Mouse (Mus musculus) cortical plate, adult 2 months (tissue): Measurements from ENCODE around the gene Dbi. TPM values are rescaled to one million over a fixed set of nuclear protein-coding genes. Genes with fewer than 3 reads are reported as not detected.

Experiments used
- H3K27ac ChIP-seq: fragments of 200-500 bp; 2 replicates; pipeline ENCODE4 v1.5.1; 2012; ENCODE audit warnings: low read length, control low read depth, inconsistent platforms; ENCODE audit not compliant: insufficient read depth
- H3K4me1 ChIP-seq: fragments of 200-500 bp; 2 replicates; pipeline ENCODE4 v1.6.1; 2011; ENCODE audit warnings: low read length; ENCODE audit not compliant: control insufficient read depth, insufficient read depth
- H3K4me3 ChIP-seq: fragments of 200-500 bp; 2 replicates; pipeline ENCODE4 v1.5.1; 2011; ENCODE audit warnings: mild to moderate bottlenecking, low read length, control low read depth; ENCODE audit not compliant: insufficient read depth
- CTCF ChIP-seq: fragments of 200-500 bp; IDR thresholded peaks from 2 replicates; pipeline ENCODE4 v1.5.1; 2011; ENCODE audit warnings: mild to moderate bottlenecking, control low read depth, low read length; ENCODE audit not compliant: insufficient read depth; ENCODE audit errors: extremely low read depth
- POLR2A ChIP-seq: fragments of 200-500 bp; IDR thresholded peaks from 2 replicates; pipeline ENCODE4 v1.6.1; 2011; ENCODE audit warnings: mild to moderate bottlenecking, low read length, control low read depth; ENCODE audit not compliant: insufficient read depth; ENCODE audit errors: extremely low read depth
- polyA plus RNA-seq: library from polyadenylated mRNA; depleted of rRNA; stranded (reverse); fragments of >200 nt; gene quantifications from 2 replicates; pipeline ENCODE4 v1.2.3, GENCODE M21; 2012

Dbi gene
- polyA plus RNA-seq, 1 experiment = 579 TPM

GRCm38 (mm10) chr1:120089180-120089579 is 31.7 kb downstream of the Dbi start:
- no peak overlapping the region for H3K27ac ChIP-seq
- no peaks in the 10 kb centered on the region for H3K4me1 ChIP-seq
- no peak overlapping the region for H3K4me3 ChIP-seq
- TF ChIP-seq CTCF = no peak
- no peak for TF ChIP-seq POLR2A

- Histone ChIP-seq H3K4me3 (no peak overlapping the region), H3K27ac (no peak overlapping the region), H3K4me1 (no peaks in the 10 kb centered on the region)
- TF ChIP-seq CTCF (no peak), POLR2A (no peak)
Measured at GRCm38 (mm10) chr1:120086644-120087043, 34.2 kb downstream of the Dbi start.

GRCm38 (mm10) chr1:120085696-120086095 is 35.2 kb downstream of the Dbi start:
- Histone ChIP-seq H3K4me1 (no peaks in the 10 kb centered on the region), H3K4me3 (no peak overlapping the region), H3K27ac (no peak overlapping the region)
- TF ChIP-seq POLR2A (no peak), CTCF (no peak)

GRCm38 (mm10) chr1:120083921-120084517 is 36.9 kb downstream of the Dbi start:
- TF ChIP-seq CTCF = no peak
- TF ChIP-seq POLR2A = no peak
- H3K4me3 ChIP-seq = no peak overlapping the region

GRCm38 (mm10) chr1:120082957-120083585 is 37.8 kb downstream of the Dbi start:
- TF ChIP-seq POLR2A (no peak), CTCF (no peak)
- Histone ChIP-seq H3K4me1 (no peaks in the 10 kb centered on the region), H3K27ac (no peak overlapping the region), H3K4me3 (no peak overlapping the region)

More at GRCm38 (mm10) chr1:120083921-120084517, 36.9 kb downstream of the Dbi start:
- H3K4me1 ChIP-seq = no peaks in the 10 kb centered on the region
- no peak overlapping the region for H3K27ac ChIP-seq

GRCm38 (mm10) chr1:120080632-120081031 is 40.2 kb downstream of the Dbi start:
- Histone ChIP-seq H3K27ac (no peak overlapping the region), H3K4me1 (no peaks in the 10 kb centered on the region), H3K4me3 (no peak overlapping the region)
- no peak for TF ChIP-seq POLR2A
- TF ChIP-seq CTCF = no peak

- no peak for TF ChIP-seq CTCF
- no peak for TF ChIP-seq POLR2A
- H3K27ac ChIP-seq = no peak overlapping the region
- H3K4me3 ChIP-seq = no peak overlapping the region
- H3K4me1 ChIP-seq = no peaks in the 10 kb centered on the region
Measured at GRCm38 (mm10) chr1:120077746-120078410, 43.0 kb downstream of the Dbi start.

GRCm38 (mm10) chr1:120075507-120075906 is 45.4 kb downstream of the Dbi start:
- no peaks in the 10 kb centered on the region for H3K4me1 ChIP-seq
- TF ChIP-seq CTCF (no peak), POLR2A (no peak)
- H3K4me3 ChIP-seq = no peak overlapping the region
- H3K27ac ChIP-seq = no peak overlapping the region

GRCm38 (mm10) chr1:120074931-120075330 is 45.9 kb downstream of the Dbi start:
- Histone ChIP-seq H3K4me1 (no peaks in the 10 kb centered on the region), H3K4me3 (no peak overlapping the region), H3K27ac (no peak overlapping the region)
- TF ChIP-seq POLR2A (no peak), CTCF (no peak)

- no peak overlapping the region for H3K4me3 ChIP-seq
- no peak overlapping the region for H3K27ac ChIP-seq
- TF ChIP-seq POLR2A (no peak), CTCF (no peak)
- H3K4me1 ChIP-seq = no peaks in the 10 kb centered on the region
Measured at GRCm38 (mm10) chr1:120074307-120074702, 46.6 kb downstream of the Dbi start.
